Mouse (Mus musculus) lung, postnatal 0 days (tissue): ENCODE measurements around the gene Il2.

Experiments used
- CTCF ChIP-seq: IDR thresholded peaks from 2 replicates; pipeline ENCODE4 v1.5.1; 2016; ENCODE audit warnings: antibody characterized with exemption, mild to moderate bottlenecking
- EP300 ChIP-seq: IDR thresholded peaks from 2 replicates; pipeline ENCODE4 v1.6.1; 2016; ENCODE audit warnings: antibody characterized with exemption, mild to moderate bottlenecking, control low read depth

DNA sequence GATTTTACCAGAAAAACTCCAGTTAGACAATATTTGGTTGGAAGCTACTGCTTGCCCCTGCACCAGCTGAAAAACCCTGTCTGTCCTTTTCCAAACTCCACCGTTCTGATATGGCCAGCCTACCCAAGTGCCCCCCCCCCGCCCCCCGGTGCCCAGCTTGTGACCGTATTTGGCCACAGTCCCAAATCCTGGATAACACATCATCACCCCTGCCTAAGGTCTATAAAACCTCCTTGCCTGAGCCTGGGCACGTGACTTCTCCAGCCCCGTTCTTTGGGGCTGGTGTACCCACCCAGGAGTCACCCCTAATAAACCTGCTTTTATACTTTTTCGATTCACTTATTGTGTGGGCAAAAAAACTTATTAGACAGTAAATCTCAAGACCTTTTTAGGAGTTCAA is 21.1 kb upstream of the Il2 start:
- TF ChIP-seq CTCF (no peak), EP300 (no peak)
